Comparison of ENCODE assay signal across 9 mouse cellular contexts in the genomic region with DNA sequence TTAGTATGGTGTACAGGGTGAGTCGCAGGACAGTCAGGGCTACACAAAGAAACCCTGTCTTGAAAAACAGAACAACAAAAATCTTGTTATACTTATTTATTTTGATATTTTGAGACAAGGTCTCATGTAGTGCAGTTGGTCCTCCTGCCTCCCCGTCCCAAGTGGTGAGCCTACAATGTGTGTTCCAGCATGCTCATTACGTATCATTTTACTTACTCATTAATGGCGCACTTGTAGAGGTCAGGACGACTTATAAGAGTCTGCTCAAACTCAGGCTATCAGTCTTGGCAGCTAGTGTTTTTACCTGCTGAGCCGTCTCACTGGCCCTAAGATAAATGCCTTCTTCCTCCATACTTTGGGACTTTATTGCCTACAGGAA. TPM values are rescaled to one million over a fixed set of nuclear protein-coding genes. Genes with fewer than 3 reads are reported as not detected.
DNase-seq lines count a peak whose midpoint lies in the region; ATAC-seq and TF ChIP-seq lines count a peak whose summit lies in the region.
"Had no signal": no experiment of that assay in that cellular context is flagged by ENCODE, and none has a peak within 500 bp of the region (broad histone marks: within the 10 kb centered on the region; RNA-seq: fewer than 3 reads in every experiment).

No protein-coding gene starts in this region.

- ATAC-seq in embryonic facial prominence, embryonic 12.5 days (ENCODE audit: insufficient number of reproducible peaks, insufficient read depth, low FRiP score, low TSS enrichment): peak; percentile 0; the same call in 1 of the 2 replicates
- ATAC-seq in hindbrain, postnatal 0 days: no peak
- ATAC-seq in midbrain, postnatal 0 days (ENCODE audit: low FRiP score): no peak; the same call in none of the 2 replicates

- DNase-seq in left cerebral cortex, adult 2 months (ENCODE audit: extremely low spot score in 1 of 2, low spot score in 2 of 2): no peak
- no peak for DNase-seq in left cerebral cortex, postnatal 36 days (ENCODE audit: low spot score in 2 of 2)
- no peak for DNase-seq in hindbrain, postnatal 0 days (ENCODE audit: low spot score)
- DNase-seq in midbrain, postnatal 0 days (ENCODE audit: low spot score): no peak
- no peak for DNase-seq in right cerebral cortex, postnatal 36 days (ENCODE audit: low spot score in 2 of 2)
- DNase-seq in natural killer cell, adult 2 months (ENCODE audit: low spot score in 2 of 2): no peak
- DNase-seq in thymus, adult 18-20 months: no peak

- intact Hi-C loops in left cerebral cortex, adult 2 months (cut with DNase I): loop anchor here (2.0 kb wide), 1 partner anchor 34 kb away; no protein-coding TSS in a partner anchor
- intact Hi-C loops in left cerebral cortex, postnatal 36 days (cut with DNase I): loop anchor here (5.0 kb wide), 3 partner anchors 35 to 65 kb away; a partner anchor contains a TSS

- peaks cover 6% of the 10 kb centered on the region for H3K4me1 ChIP-seq in embryonic facial prominence, embryonic 12.5 days
- H3K4me1 ChIP-seq in hindbrain, postnatal 0 days (ENCODE audit: insufficient read depth, low read length): peaks cover 6% of the 10 kb centered on the region; the same call in 1 of the 2 replicates
- no peaks in the 10 kb centered on the region for H3K4me1 ChIP-seq in midbrain, postnatal 0 days (ENCODE audit: insufficient read depth, low read length)

- no peaks in the 10 kb centered on the region for H3K9me3 ChIP-seq in embryonic facial prominence, embryonic 12.5 days
- no peaks in the 10 kb centered on the region for H3K9me3 ChIP-seq in hindbrain, postnatal 0 days (ENCODE audit: low read length)
- H3K9me3 ChIP-seq in midbrain, postnatal 0 days (ENCODE audit: low read length): no peaks in the 10 kb centered on the region

- H3K27ac ChIP-seq in left cerebral cortex, adult 2 months: peak overlapping the region; percentile 100
- H3K27ac ChIP-seq in embryonic facial prominence, embryonic 12.5 days: peak overlapping the region; percentile 97
- peak overlapping the region; percentile 94 for H3K27ac ChIP-seq in hindbrain, postnatal 0 days
- H3K27ac ChIP-seq in midbrain, postnatal 0 days (ENCODE audit: low read depth, low read length): peak overlapping the region; percentile 97; the same call in 1 of the 2 replicates

- H3K4me2 ChIP-seq in embryonic facial prominence, embryonic 12.5 days (replicated peaks): peak overlapping the region; percentile 68
- peak overlapping the region; percentile 64 for H3K4me2 ChIP-seq in hindbrain, postnatal 0 days (ENCODE audit: low read depth, low read length)
- peak overlapping the region; percentile 65 for H3K4me2 ChIP-seq in midbrain, postnatal 0 days (ENCODE audit: low read depth, low read length, poor library complexity, severe bottlenecking)

- peak overlapping the region; percentile 63 for H3K4me3 ChIP-seq in left cerebral cortex, adult 2 months
- H3K4me3 ChIP-seq in embryonic facial prominence, embryonic 12.5 days: peak overlapping the region; percentile 85
- H3K4me3 ChIP-seq in hindbrain, postnatal 0 days (ENCODE audit: low read length): peak overlapping the region; percentile 54
- H3K4me3 ChIP-seq in midbrain, postnatal 0 days (ENCODE audit: low read depth, low read length): peak overlapping the region; percentile 66

- peak overlapping the region; percentile 85 for H3K9ac ChIP-seq in embryonic facial prominence, embryonic 12.5 days
- H3K9ac ChIP-seq in hindbrain, postnatal 0 days (replicated peaks; ENCODE audit: low read length): peak overlapping the region; percentile 75
- H3K9ac ChIP-seq in midbrain, postnatal 0 days (replicated peaks; ENCODE audit: low read length, poor library complexity, severe bottlenecking): 0 out of 2 replicates have a peak overlapping the region, but pooled peaks have one; percentile 25

- no peaks in the 10 kb centered on the region for H3K36me3 ChIP-seq in embryonic facial prominence, embryonic 12.5 days
- H3K36me3 ChIP-seq in hindbrain, postnatal 0 days (ENCODE audit: insufficient read depth, low read length): no peaks in the 10 kb centered on the region
- no peaks in the 10 kb centered on the region for H3K36me3 ChIP-seq in midbrain, postnatal 0 days (ENCODE audit: insufficient read depth, low read length)

- 36% methylated on average over 6 of the region's 6 CpGs for WGBS in embryonic facial prominence, embryonic 12.5 days
- 33% methylated on average over 6 of the region's 6 CpGs for WGBS in hindbrain, postnatal 0 days
- 35% methylated on average over 6 of the region's 6 CpGs for WGBS in midbrain, postnatal 0 days

- H3K27me3 ChIP-seq in embryonic facial prominence, embryonic 12.5 days: no peaks in the 10 kb centered on the region
- no peaks in the 10 kb centered on the region for H3K27me3 ChIP-seq in hindbrain, postnatal 0 days (ENCODE audit: insufficient read depth, low read length)
- H3K27me3 ChIP-seq in midbrain, postnatal 0 days (ENCODE audit: insufficient read depth, low read length): no peaks in the 10 kb centered on the region

- no peak for TF ChIP-seq CTCF in left cerebral cortex, adult 2 months (IDR thresholded peaks at IDR 0.05)
- no peak for TF ChIP-seq CTCF in hindbrain, postnatal 0 days (IDR thresholded peaks at IDR 0.05; ENCODE audit: low read depth)
- TF ChIP-seq CTCF in midbrain, postnatal 0 days (IDR thresholded peaks at IDR 0.05): no peak

RNA-seq across cellular contexts. Expression of a gene that starts 0.4 kb away (rescaled TPM):
- total RNA-seq in left cerebral cortex, adult 2 months (2021): 10 to 100 TPM; 25.2 to 31.0 TPM
- total RNA-seq in left cerebral cortex, postnatal 36 days (2021): 10 to 100 TPM; 19.8 to 29.9 TPM
- 75.5 and 79.1 TPM in 2 replicates for polyA plus RNA-seq in embryonic facial prominence, embryonic 12.5 days (2016; fragmentation: Nextera tagmentation; extraction: Ambion mirVana)
- 31.8 and 52.5 TPM in 2 replicates for total RNA-seq in hindbrain, postnatal 0 days (2014; rRNA removed)
- 51.1 and 52.0 TPM in 2 replicates for polyA plus RNA-seq in hindbrain, postnatal 0 days (2015; fragmentation: Nextera tagmentation; extraction: Ambion mirVana)
- total RNA-seq in midbrain, postnatal 0 days (2014; rRNA removed): 31.4 and 55.2 TPM in 2 replicates
- 48.5 and 52.3 TPM in 2 replicates for polyA plus RNA-seq in midbrain, postnatal 0 days (2015; fragmentation: Nextera tagmentation; extraction: Ambion mirVana)

RNA-seq across cellular contexts. Expression of a gene that starts 28.9 kb away (rescaled TPM):
- total RNA-seq in left cerebral cortex, adult 2 months (2021): not detected
- total RNA-seq in left cerebral cortex, postnatal 36 days (2021): not detected
- polyA plus RNA-seq in embryonic facial prominence, embryonic 12.5 days (2016; fragmentation: Nextera tagmentation; extraction: Ambion mirVana): 2.9 and 4.4 TPM in 2 replicates
- total RNA-seq in hindbrain, postnatal 0 days (2014; rRNA removed): 0.36 and 2.1 TPM in 2 replicates
- polyA plus RNA-seq in hindbrain, postnatal 0 days (2015; fragmentation: Nextera tagmentation; extraction: Ambion mirVana): 0.78 and 1.7 TPM in 2 replicates
- 1.6 and 2.0 TPM in 2 replicates for total RNA-seq in midbrain, postnatal 0 days (2014; rRNA removed)
- polyA plus RNA-seq in midbrain, postnatal 0 days (2015; fragmentation: Nextera tagmentation; extraction: Ambion mirVana): 1.6 and 1.8 TPM in 2 replicates
- total RNA-seq: hematopoietic stem cell, adult 5-6 weeks had no signal

RNA-seq across cellular contexts. Expression of a gene that starts 48.3 kb away (rescaled TPM):
- 10 to 100 TPM; 74.6 to 90.0 TPM for total RNA-seq in left cerebral cortex, adult 2 months (2021)
- total RNA-seq in left cerebral cortex, postnatal 36 days (2021): 10 to 100 TPM; 63.7 to 77.2 TPM
- 40.0 and 41.1 TPM in 2 replicates for polyA plus RNA-seq in embryonic facial prominence, embryonic 12.5 days (2016; fragmentation: Nextera tagmentation; extraction: Ambion mirVana)
- total RNA-seq in hindbrain, postnatal 0 days (2014; rRNA removed): 30.8 and 34.8 TPM in 2 replicates
- 38.0 and 41.9 TPM in 2 replicates for polyA plus RNA-seq in hindbrain, postnatal 0 days (2015; fragmentation: Nextera tagmentation; extraction: Ambion mirVana)
- total RNA-seq in midbrain, postnatal 0 days (2014; rRNA removed): 32.0 and 38.3 TPM in 2 replicates
- 45.3 and 48.5 TPM in 2 replicates for polyA plus RNA-seq in midbrain, postnatal 0 days (2015; fragmentation: Nextera tagmentation; extraction: Ambion mirVana)

Comparison
In these comparisons a context has a peak if more than half of its experiments do, and no peak if none do; other contexts are left out.
1. H3K9ac ChIP-seq: peak in every context shown above with its lines; median percentile 85 in embryonic facial prominence, embryonic 12.5 days; 75 in hindbrain, postnatal 0 days; 25 in midbrain, postnatal 0 days.